Mouse (Mus musculus): ENCODE data around the gene Yod1. TPM values are rescaled to one million over a fixed set of nuclear protein-coding genes. Genes with fewer than 3 reads are reported as not detected.

Gene Yod1
- total RNA-seq, 2 experiments from 2014 or later, result 6.3 to 6.6 TPM

GRCm38 (mm10) chr1:130731741-130732337 is 14.7 kb downstream of the Yod1 start, which contains the start of gene AA986860:
AA986860 (plus strand) TSS chr1:130731976.
- no peak for DNase-seq
- intact Hi-C loops (cut with DNase I), result no loop called here

GRCm38 (mm10) chr1:130732706-130733658 is 15.9 kb downstream of the Yod1 start:
- DNase-seq, result no peak
- intact Hi-C loops (cut with DNase I), result no loop called here

GRCm38 (mm10) chr1:130733671-130734070 is 16.5 kb downstream of the Yod1 start:
- intact Hi-C loops (cut with DNase I), result no loop called here
- DNase-seq, result no peak

- intact Hi-C loops (cut with DNase I), result no loop called here
- DNase-seq, result no peak
These were observed 17.3 kb downstream of the Yod1 start for GRCm38 (mm10) chr1:130734452-130734851.

- intact Hi-C loops (cut with DNase I), result no loop called here
- no peak for DNase-seq
These were observed 17.7 kb downstream of the Yod1 start for GRCm38 (mm10) chr1:130734852-130735251.

GRCm38 (mm10) chr1:130737411-130737881 is 20.3 kb downstream of the Yod1 start:
- intact Hi-C loops (cut with DNase I), result no loop called here
- no peak for DNase-seq

GRCm38 (mm10) chr1:130737916-130738315 is 20.8 kb downstream of the Yod1 start:
- intact Hi-C loops (cut with DNase I), result no loop called here
- no peak for DNase-seq

GRCm38 (mm10) chr1:130738551-130739106 is 21.5 kb downstream of the Yod1 start:
- intact Hi-C loops (cut with DNase I), result no loop called here
- no peak for DNase-seq

- DNase-seq, result no peak
- intact Hi-C loops (cut with DNase I), result no loop called here
These were observed 22.5 kb downstream of the Yod1 start for GRCm38 (mm10) chr1:130739636-130740035.

GRCm38 (mm10) chr1:130740227-130740648 is 23.1 kb downstream of the Yod1 start:
- intact Hi-C loops (cut with DNase I), result no loop called here
- peak; percentile 22 to 29 for DNase-seq

- DNase-seq, result no peak
- intact Hi-C loops (cut with DNase I), result no loop called here
These were observed 23.9 kb downstream of the Yod1 start for GRCm38 (mm10) chr1:130740781-130741720.

- no peak for DNase-seq
- intact Hi-C loops (cut with DNase I), result no loop called here
These were observed 25.1 kb downstream of the Yod1 start for GRCm38 (mm10) chr1:130742201-130742600.

GRCm38 (mm10) chr1:130743775-130744174 is 26.6 kb downstream of the Yod1 start:
- intact Hi-C loops (cut with DNase I), result no loop called here

GRCm38 (mm10) chr1:130744217-130744616 is 27.1 kb downstream of the Yod1 start:
- DNase-seq, result no peak
- intact Hi-C loops (cut with DNase I), result no loop called here

More at GRCm38 (mm10) chr1:130743775-130744174, 26.6 kb downstream of the Yod1 start:
- no peak for DNase-seq

- DNase-seq, result no peak
- intact Hi-C loops (cut with DNase I), result no loop called here
These were observed 27.8 kb downstream of the Yod1 start for GRCm38 (mm10) chr1:130744961-130745360.

- DNase-seq, result no peak
- intact Hi-C loops (cut with DNase I), result no loop called here
These were observed 28.5 kb downstream of the Yod1 start for GRCm38 (mm10) chr1:130745591-130745990.

- no peak for DNase-seq
- intact Hi-C loops (cut with DNase I), result no loop called here
These were observed 29.7 kb downstream of the Yod1 start for GRCm38 (mm10) chr1:130746819-130747218.

GRCm38 (mm10) chr1:130759689-130760088 is 42.6 kb downstream of the Yod1 start:
- intact Hi-C loops (cut with DNase I), result no loop called here
- no peak for DNase-seq

GRCm38 (mm10) chr1:130761597-130761996 is 44.5 kb downstream of the Yod1 start:
- no peak for DNase-seq

More at GRCm38 (mm10) chr1:130761597-130761996, 44.5 kb downstream of the Yod1 start:
- intact Hi-C loops (cut with DNase I), result no loop called here

All from heart, postnatal 14 days (tissue).